Mouse (Mus musculus) myocyte (in vitro differentiated cells): Measurements from ENCODE around the gene Rpl12.

Experiments
- E2F4 ChIP-seq: IDR thresholded peaks from one replicate; pipeline ENCODE4 v1.6.1; 2011; ENCODE audit warnings: mild to moderate bottlenecking, control low read depth, moderate library complexity; ENCODE audit not compliant: insufficient read depth
- MAX ChIP-seq: IDR thresholded peaks from one replicate; pipeline ENCODE4 v1.6.1; 2011; ENCODE audit warnings: low read depth, mild to moderate bottlenecking, control low read depth
- MYOD1 ChIP-seq, 3 experiments: IDR thresholded peaks; one replicate each; pipeline ENCODE4 v1.6.1; 2011; ENCODE audit warnings: control low read depth in 2 of 3, low read depth in 2 of 3, mild to moderate bottlenecking in 2 of 3, moderate library complexity in 1 of 3; ENCODE audit not compliant: insufficient read length in 2 of 3, control insufficient read depth in 1 of 3
- POLR2A ChIP-seq: IDR thresholded peaks from one replicate; pipeline ENCODE4 v1.6.1; 2011; ENCODE audit warnings: low read depth, mild to moderate bottlenecking, control low read depth, moderate library complexity; ENCODE audit not compliant: insufficient read length
- POLR2AphosphoS2 ChIP-seq: IDR thresholded peaks from one replicate; pipeline ENCODE4 v1.6.1; 2011; ENCODE audit warnings: low read depth, control low read depth; ENCODE audit not compliant: insufficient read length
- SRF ChIP-seq: IDR thresholded peaks from one replicate; pipeline ENCODE4 v1.6.1; 2011; ENCODE audit warnings: low read depth; ENCODE audit not compliant: control insufficient read depth, insufficient read length
- TCF12 ChIP-seq: IDR thresholded peaks from one replicate; pipeline ENCODE4 v1.6.1; 2011; ENCODE audit warnings: mild to moderate bottlenecking, control low read depth; ENCODE audit not compliant: poor library complexity, insufficient read depth, severe bottlenecking
- USF1 ChIP-seq: IDR thresholded peaks from one replicate; pipeline ENCODE4 v1.6.1; 2011; ENCODE audit warnings: low read depth, mild to moderate bottlenecking, control low read depth, moderate library complexity

GRCm38 (mm10) chr2:32966689-32967631 is 5.6 kb downstream of the Rpl12 start:
- TF ChIP-seq MAX (no peak), POLR2A (peak; percentile 99), E2F4 (no peak), POLR2AphosphoS2 (peak; percentile 99), TCF12 (no peak), MYOD1 (IDR thresholded peaks at IDR 0.05; ENCODE audit: control insufficient read depth in 1 of 3, insufficient read length in 2 of 3, low read depth in 2 of 3) (peak in 1 of 3 experiments; percentile 21), SRF (no peak), USF1 (peak; percentile 82)
